Mouse (Mus musculus) heart, adult 2 months (tissue): Measurements from ENCODE around the gene P2rx3.

Experiments
- EP300 ChIP-seq: fragments of 200-500 bp; IDR thresholded peaks from 2 replicates; pipeline ENCODE4 v1.6.1; 2011; ENCODE audit warnings: low read depth, low read length, control low read depth; ENCODE audit not compliant: insufficient read depth
- POLR2A ChIP-seq: fragments of 200-500 bp; IDR thresholded peaks from 2 replicates; pipeline ENCODE4 v1.6.1; 2011; ENCODE audit warnings: mild to moderate bottlenecking, low read depth, low read length, control low read depth; ENCODE audit not compliant: insufficient read depth

DNA sequence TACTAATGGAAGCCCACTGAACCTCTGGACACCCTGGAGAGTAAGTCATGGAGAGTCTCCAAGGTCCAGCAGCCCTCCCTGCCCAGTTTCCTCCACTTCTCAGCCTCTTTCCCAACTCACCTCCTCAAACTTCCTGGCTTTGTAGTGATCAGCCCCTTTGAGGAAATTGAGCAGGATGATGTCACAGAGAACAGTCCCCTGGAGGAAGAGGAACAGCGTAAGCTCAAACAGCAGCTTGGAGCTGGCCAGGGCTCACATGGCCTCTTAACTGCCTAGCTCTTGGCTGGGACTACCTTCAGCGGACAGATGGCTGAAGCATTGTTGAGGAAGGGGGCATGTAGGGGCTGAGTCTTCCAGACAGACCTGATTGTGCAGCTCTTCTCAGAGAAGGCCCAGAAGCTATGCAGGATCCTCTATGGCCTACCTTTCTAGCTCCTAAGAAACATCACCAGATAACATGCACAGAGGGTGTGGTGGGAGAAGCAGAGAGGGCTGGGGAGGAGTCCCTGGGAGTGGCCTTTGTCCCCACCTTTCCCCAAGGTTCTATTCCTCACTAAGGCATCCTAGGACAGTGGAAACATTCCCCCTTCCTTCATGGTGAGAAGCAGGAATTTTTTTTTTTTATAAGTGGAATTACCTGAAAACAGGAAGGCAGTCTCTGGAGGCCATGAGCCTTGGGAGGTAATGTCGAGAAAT, 37.6 kb downstream of the P2rx3 start:
- TF ChIP-seq EP300 (no peak), POLR2A (peak; percentile 63)
